Mouse (Mus musculus): ENCODE measurements around the gene Cacna1b. TPM values are rescaled to one million over a fixed set of nuclear protein-coding genes. Genes with fewer than 3 reads are reported as not detected.

The Cacna1b gene
- total RNA-seq, 2 experiments from 2014 or later: 0.06 to 0.20 TPM

DNA sequence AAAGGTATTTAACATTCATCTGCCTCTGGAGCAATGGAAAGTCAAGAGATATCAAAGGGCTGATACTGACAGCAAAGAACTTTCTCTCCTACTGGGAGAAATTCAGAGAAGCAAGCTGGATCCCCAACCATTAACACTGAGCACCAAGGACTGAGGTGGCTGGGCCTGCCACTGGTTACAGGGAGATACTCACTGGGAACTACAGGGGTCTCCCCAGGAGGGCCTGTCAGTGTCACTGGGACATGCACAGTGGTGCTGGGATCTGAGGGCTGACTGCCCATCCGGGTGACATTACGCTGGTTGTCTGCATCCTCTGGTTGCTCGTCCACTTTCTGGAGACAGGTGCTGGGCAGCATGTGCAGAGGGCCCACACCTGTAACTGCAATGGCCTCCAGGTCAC lies 85.3 kb downstream of the Cacna1b start:
- no peak overlapping the region for H3K4me3 ChIP-seq
- DNase-seq: no peak
- no peak overlapping the region for H3K27ac ChIP-seq
- no peak for TF ChIP-seq CTCF (IDR thresholded peaks at IDR 0.05)
- intact Hi-C loops (cut with DNase I): no loop called here

DNA sequence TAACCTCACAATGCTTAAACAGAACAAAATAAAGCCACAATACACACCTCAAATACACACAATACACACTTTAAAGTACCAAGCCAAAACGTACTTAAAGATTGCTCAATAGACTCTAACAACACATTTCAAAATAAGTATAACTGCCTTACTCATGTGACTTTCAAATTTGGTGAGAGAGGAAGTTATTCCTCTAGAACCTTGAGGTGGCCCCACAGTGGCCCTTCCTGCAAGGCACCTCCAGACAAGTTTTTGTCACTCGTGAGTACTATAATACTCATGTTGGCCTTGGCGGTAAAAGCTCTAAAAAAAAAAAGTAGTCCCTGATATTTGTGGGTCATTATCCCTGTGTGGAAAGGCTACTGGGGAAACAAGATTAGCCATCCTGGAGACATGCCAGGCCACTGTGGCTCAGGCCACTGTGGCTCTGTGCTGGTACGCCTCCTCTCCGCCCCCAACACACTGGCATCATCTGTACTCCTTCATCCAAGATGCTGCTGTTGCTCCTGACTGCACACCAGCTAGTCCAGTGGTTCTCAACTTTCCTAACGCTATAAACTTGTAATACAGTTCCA lies 88.4 kb downstream of the Cacna1b start:
- no peak for TF ChIP-seq CTCF (IDR thresholded peaks at IDR 0.05)
- H3K27ac ChIP-seq: no peak overlapping the region
- no peak overlapping the region for H3K4me3 ChIP-seq
- no peak for DNase-seq
- intact Hi-C loops (cut with DNase I): no loop called here

DNA sequence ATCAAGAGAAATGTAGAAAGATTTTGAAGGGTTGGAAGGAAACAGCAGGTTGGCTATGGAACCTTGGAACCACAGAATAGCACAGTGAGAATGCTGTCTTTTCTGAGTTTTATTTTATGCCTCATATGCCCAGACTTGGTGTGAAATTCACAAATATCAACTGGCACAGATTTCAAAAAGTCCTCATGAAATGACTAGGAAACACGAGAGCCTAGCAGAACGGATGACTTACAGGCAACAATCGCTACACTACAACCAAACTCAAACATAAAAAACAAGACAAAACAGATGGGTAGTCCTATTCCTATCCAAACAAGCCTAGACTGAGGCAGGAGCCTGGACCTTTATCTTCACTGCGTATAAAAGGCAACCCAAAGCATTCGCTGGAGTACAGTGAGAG lies 94.4 kb downstream of the Cacna1b start:
- intact Hi-C loops (cut with DNase I): no loop called here
- DNase-seq: no peak
- TF ChIP-seq CTCF (IDR thresholded peaks at IDR 0.05): no peak
- Histone ChIP-seq H3K27ac (no peak overlapping the region), H3K4me3 (no peak overlapping the region)

DNA sequence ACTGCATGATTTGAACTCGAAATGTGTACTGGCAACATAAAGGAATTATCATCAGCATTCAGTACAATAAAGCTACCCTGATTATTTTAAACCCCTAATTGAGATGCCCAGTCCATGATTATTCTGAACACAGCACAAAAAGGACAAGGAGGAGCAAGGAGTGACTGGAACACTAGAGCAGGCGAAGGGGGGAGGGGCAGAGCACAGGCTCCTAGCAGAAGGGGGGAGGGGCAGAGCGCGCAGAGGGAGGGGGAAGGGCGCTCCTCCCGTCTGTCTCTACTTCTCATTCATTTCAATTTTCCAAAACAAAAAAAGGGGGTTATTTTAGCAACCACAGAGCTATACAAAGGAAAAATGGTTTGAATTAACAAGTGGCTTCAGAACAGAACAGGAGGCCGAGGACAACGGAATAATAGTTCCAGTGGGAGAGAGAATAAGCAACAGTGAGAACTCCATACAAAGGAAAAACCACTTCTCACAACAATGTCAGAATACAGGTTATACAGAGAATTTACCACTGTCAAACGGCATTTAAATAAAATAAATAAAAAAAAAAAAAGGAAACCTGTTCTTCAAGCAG lies 98.2 kb downstream of the Cacna1b start:
- no peak for DNase-seq
- H3K4me3 ChIP-seq: no peak overlapping the region
- TF ChIP-seq CTCF (IDR thresholded peaks at IDR 0.05): no peak
- intact Hi-C loops (cut with DNase I): no loop called here
- no peak overlapping the region for H3K27ac ChIP-seq

DNA sequence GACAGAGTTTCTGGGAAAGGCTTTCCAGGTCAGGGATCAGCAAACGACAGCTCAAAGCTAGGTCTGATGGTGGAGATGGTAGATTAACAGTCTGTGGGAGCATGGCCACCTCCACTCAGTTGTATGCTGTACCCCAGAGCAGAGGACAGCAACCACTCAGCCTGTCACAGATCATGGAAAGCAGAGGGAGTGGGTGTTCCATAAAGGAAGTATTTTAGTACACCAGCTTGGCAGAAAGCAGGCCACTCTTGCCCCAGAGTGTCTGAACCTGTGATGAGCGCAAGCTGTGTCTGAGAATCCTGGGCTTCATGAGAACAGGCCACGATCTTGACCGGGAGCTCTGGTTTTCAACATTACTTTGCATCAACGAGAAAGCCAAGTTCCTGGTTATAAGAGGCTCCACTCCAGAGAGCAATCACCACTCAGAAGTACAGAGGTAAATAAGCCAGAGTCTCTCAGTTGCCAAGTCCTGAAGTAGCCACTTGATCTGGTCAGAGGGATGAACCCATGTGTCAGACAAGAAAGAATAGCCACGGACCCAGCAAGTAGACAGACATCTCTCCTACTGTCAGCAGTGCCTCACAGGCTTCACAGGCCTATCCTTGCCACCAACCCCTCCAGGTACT lies 103.7 kb downstream of the Cacna1b start:
- no peak for DNase-seq
- H3K27ac ChIP-seq: no peak overlapping the region
- H3K4me3 ChIP-seq: no peak overlapping the region
- no peak for TF ChIP-seq CTCF (IDR thresholded peaks at IDR 0.05)
- intact Hi-C loops (cut with DNase I): no loop called here

DNA sequence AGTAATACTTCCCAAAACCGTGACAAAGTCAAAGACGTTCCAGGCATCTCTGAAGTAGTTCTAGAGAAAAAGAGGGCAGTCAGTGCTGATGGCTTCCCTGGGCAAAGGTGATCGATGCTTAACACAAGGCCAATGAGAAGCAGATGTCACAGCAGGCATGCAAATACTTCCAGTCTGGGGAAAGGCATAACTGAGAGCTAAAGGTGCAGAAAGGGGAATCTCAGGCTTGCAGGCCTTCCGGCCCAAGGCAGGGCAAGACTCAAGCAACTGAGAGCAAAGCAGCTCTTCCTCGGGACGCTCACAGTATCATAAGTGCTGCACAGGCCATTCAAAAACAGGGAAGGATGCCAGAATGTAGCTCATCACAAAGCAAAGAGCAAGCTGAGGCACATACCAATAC lies 114.4 kb downstream of the Cacna1b start:
- Histone ChIP-seq H3K27ac (no peak overlapping the region), H3K4me3 (no peak overlapping the region)
- intact Hi-C loops (cut with DNase I): no loop called here
- no peak for TF ChIP-seq CTCF (IDR thresholded peaks at IDR 0.05)
- no peak for DNase-seq

DNA sequence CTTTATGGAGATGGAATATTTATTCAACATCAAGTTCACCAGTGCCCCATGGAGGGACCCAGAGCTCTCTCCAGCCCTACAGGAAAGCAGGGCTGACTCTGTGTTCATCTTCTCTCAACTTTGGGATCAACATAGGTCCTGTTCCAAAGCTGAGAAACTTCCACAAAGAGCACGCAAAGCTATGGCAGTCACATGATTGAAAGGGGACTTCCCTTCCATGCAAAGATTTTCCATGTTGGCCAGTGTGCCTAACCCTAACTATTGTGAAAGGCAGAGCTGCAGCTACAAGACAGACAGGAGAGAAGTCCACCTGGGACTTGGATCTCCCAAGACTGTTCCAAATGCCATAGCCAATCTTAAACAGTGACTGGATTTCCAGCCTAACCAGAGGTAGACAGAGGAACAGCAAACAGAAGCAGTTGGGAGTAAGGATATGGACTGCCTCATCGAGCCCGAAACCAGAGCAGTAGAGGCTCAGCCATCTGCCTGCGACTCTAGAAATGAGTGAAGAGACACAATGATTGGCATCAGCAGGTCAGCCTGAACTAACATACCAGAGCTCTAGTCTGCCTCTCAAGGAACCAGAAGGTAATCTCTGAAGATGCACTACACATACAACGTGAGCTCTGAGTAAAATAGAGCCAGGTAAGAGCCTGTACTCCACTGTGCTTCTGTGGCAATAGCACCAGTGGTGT lies 116.4 kb downstream of the Cacna1b start:
- no peak for TF ChIP-seq CTCF (IDR thresholded peaks at IDR 0.05)
- no peak overlapping the region for H3K4me3 ChIP-seq

DNA sequence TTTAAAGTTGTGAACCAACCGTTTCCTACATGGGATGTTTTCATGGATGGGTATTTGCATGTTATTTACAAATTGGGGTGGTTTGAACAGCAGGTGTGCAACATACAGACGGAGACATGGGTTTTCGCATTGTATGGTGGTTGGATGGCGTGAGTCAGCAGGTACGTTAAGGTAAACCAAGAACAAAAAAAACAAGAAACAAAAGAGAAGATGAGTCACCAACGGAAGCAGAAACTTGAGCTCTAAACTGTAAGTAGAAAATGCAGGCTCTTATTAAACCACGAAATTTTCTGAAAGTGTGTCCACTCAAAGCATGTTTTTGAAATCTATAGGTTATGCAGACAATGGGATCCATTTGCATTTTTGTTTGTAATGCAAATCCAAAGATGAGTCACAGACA lies 120.1 kb downstream of the Cacna1b start:
- Histone ChIP-seq H3K27ac (no peak overlapping the region), H3K4me3 (no peak overlapping the region)
- intact Hi-C loops (cut with DNase I): no loop called here
- no peak for TF ChIP-seq CTCF (IDR thresholded peaks at IDR 0.05)
- no peak for DNase-seq

More for the DNA sequence above, 116.4 kb downstream of the Cacna1b start:
- no peak for DNase-seq
- no peak overlapping the region for H3K27ac ChIP-seq
- intact Hi-C loops (cut with DNase I): no loop called here

DNA sequence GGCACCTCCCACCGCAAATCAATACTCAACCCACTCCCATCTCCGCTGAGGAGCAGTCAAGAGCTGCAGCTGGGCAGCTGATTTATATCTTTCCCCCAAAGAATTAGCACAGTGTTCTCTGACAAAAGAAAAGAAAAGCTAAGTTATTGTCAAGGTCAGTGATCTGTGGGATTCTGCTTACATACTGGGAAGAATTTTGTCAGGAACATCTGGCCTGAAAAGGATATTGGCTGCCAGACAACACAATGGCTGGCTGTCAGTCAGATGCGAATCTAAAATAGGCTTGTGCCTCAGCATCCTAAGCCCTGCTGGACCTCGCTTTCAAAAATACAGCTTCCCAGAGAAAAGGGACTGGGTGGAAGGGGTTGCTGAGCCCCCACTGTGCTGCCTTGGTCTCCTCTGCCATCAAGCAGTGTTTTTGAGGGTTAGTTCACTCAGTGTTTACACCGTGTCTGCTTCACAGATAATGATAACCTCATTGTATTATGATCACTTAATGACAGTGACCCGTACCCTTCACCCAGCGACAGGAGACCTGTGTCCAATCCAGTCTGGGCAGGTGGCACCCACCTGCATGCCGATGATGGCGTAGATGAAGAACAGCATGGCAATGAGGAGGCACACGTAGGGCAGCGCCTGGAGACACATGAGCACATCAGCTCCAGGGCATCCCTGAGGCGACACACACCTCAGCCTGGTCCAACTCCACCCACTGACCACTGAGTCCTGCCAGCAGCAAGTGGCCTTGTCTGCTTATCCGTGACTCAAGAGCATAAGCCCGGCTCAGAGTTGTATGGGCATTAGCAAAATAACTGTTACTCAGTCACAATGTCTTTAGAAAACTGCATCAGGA lies 124.6 kb downstream of the Cacna1b start:
- H3K27ac ChIP-seq: no peak overlapping the region
- intact Hi-C loops (cut with DNase I): no loop called here
- no peak for DNase-seq
- H3K4me3 ChIP-seq: no peak overlapping the region
- TF ChIP-seq CTCF (IDR thresholded peaks at IDR 0.05): no peak

DNA sequence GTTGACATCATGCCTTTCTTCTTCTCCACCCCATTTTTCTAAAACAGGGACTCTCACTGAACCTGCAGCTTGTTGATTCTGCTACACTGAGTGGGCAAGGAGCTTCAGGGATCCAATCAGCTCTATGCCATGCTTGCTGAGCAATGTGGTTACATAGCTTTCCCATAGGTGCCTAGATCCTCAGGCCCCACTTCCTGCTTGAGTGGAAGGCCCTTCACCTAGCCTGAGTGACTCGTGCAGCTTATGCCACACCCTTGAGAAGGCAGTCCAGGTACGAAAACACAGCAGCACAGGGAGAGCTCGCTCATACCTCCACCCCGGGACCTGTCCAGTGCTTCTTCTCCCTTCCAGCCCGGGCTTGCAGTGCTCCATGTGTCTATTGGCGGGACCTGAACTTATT lies 129.3 kb downstream of the Cacna1b start:
- Histone ChIP-seq H3K4me3 (no peak overlapping the region), H3K27ac (no peak overlapping the region)
- intact Hi-C loops (cut with DNase I): no loop called here
- no peak for TF ChIP-seq CTCF (IDR thresholded peaks at IDR 0.05)
- no peak for DNase-seq

DNA sequence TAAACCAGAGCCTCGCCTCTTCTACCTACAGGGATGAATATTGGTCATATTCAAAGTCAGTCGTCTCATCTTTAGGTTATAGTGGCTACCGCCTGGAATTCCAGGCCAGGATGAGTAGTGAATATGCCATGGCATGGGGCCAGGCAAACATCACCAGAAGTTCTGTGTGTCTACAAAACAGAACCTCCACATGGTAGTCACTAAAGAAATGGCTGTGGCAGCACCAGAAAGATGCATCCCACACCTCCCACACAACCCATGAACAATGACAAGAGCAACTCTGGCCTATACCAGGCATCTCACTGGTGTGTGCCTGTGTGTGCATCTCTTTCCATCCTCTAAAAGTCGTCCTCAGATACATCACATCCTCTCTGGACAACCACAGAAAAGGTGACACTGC lies 145.8 kb downstream of the Cacna1b start:
- DNase-seq: no peak
- no peak for TF ChIP-seq CTCF (IDR thresholded peaks at IDR 0.05)
- intact Hi-C loops (cut with DNase I): no loop called here
- Histone ChIP-seq H3K27ac (no peak overlapping the region), H3K4me3 (no peak overlapping the region)

DNA sequence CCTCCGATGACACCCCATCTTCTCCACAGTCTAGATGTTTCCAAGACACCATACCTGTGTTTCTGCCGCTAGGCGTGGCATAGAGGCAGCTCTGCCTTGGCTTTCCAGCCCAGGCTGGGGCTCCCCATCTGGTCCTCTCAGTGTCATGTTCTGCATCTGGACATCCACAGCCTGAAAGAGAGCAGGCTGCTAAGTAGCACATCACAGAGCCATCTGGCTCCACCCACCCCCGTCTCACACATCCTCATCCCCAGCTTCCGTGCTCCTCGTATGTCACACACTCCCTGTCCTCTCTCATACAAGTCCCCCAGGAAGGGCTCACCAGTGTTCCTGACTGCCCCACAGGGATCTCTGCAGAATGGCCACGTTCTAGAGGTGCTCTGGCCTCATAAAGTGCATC lies 153.2 kb downstream of the Cacna1b start:
- no peak for DNase-seq
- no peak for TF ChIP-seq CTCF (IDR thresholded peaks at IDR 0.05)
- no peak overlapping the region for H3K27ac ChIP-seq
- intact Hi-C loops (cut with DNase I): no loop called here
- H3K4me3 ChIP-seq: no peak overlapping the region

DNA sequence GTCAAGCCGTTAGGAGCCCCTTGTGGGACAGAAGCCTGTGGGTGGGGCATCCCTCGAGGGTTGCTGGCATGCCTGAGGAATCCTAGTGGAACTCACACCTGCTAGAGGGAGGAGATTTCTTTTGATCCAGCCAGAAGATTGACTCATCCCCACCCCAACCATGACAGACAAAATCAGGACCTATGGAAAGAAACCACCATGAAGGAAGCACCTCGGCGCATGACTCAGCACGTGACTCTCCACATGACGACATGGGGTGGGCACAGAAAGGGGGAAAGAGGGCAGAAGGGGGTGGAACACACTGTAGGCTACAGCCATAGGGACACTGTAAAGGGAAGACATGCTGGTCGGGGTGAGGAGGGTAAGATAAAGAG lies 154.2 kb downstream of the Cacna1b start:
- TF ChIP-seq CTCF (IDR thresholded peaks at IDR 0.05): no peak
- Histone ChIP-seq H3K27ac (no peak overlapping the region), H3K4me3 (no peak overlapping the region)
- intact Hi-C loops (cut with DNase I): no loop called here
- DNase-seq: no peak

Measured in gastrocnemius, adult 2 months (tissue).